Mouse (Mus musculus): ENCODE results near the gene Baiap2.

DNA sequence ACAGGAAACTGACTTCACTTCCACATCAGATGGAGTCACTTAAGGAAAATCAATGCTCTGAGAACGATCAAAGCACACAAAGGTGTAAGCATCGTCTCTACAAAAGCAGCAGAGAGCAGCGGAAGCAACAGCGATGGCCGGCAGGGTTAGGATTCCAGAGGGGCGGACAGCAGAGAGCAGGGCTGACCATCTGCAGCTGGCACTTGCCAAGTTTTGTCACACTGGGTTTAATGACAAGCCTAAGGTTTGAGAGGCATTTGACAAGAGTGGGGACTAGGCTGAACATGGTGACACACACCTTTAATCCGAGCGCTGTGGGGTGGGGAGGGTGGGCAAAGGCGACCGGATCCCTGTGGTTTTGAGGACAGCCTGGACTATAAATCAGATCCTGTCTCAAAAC, 10.8 kb upstream of the Baiap2 start:
- TF ChIP-seq TAL1 (IDR thresholded peaks at IDR 0.05; ENCODE audit: low read length), result no peak
- TF ChIP-seq GATA1 (IDR thresholded peaks at IDR 0.05; ENCODE audit: low read length), result no peak
